8 mouse cellular contexts compared by ENCODE assay signal in the genomic region with DNA sequence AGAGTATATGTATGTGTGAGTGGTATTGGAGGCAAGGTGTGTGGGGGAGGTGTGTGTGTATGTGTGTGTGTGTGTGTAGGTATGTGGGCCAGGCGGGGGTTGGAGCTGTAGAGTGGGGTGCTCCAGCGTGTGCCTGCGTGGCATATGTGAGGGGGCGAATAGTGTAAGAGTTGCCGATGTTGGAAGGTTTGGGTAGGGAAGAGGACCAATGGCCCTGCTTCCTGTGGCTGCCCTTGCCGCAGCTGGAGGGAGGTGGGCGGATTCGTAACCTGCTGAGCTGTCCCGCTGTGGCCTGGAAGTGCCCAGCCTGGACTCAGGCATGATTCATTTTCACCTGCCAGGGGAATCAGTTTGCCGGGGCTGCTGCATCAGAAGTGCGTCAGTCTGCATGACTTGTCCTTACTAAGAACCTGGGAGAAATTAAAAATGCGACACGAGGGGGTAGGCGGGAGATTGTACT.
DNase-seq lines count a peak whose midpoint lies in the region; ATAC-seq lines count a peak whose summit lies in the region.

No protein-coding gene starts in this region.

- WGBS in lung, embryonic 15.5 days, result 12% methylated on average over 14 of the region's 14 CpGs
- 7% methylated on average over 14 of the region's 14 CpGs for WGBS in hindbrain, embryonic 13.5 days
- 5% methylated on average over 14 of the region's 14 CpGs for WGBS in neural tube, embryonic 13.5 days

- no peaks in the 10 kb centered on the region for H3K27me3 ChIP-seq in lung, embryonic 15.5 days
- H3K27me3 ChIP-seq in hindbrain, embryonic 13.5 days, result no peaks in the 10 kb centered on the region
- H3K27me3 ChIP-seq in neural tube, embryonic 13.5 days, result no peaks in the 10 kb centered on the region

- H3K9me3 ChIP-seq in lung, embryonic 15.5 days, result no peaks in the 10 kb centered on the region
- H3K9me3 ChIP-seq in hindbrain, embryonic 13.5 days, result no peaks in the 10 kb centered on the region
- no peaks in the 10 kb centered on the region for H3K9me3 ChIP-seq in neural tube, embryonic 13.5 days

- H3K9ac ChIP-seq in lung, embryonic 15.5 days, result no peak overlapping the region
- peak overlapping the region; percentile 69 for H3K9ac ChIP-seq in hindbrain, embryonic 13.5 days
- peak overlapping the region; percentile 67 for H3K9ac ChIP-seq in neural tube, embryonic 13.5 days

- no peaks in the 10 kb centered on the region for H3K36me3 ChIP-seq in lung, embryonic 15.5 days
- peaks cover 11% of the 10 kb centered on the region for H3K36me3 ChIP-seq in hindbrain, embryonic 13.5 days
- H3K36me3 ChIP-seq in neural tube, embryonic 13.5 days, result peaks cover 12% of the 10 kb centered on the region

- peak overlapping the region; percentile 39 for H3K4me3 ChIP-seq in lung, embryonic 15.5 days
- peak overlapping the region; percentile 46 for H3K4me3 ChIP-seq in hindbrain, embryonic 13.5 days
- H3K4me3 ChIP-seq in neural tube, embryonic 13.5 days, result peak overlapping the region; percentile 48

- peaks cover 20% of the 10 kb centered on the region for H3K4me1 ChIP-seq in lung, embryonic 15.5 days
- peaks cover 29% of the 10 kb centered on the region for H3K4me1 ChIP-seq in hindbrain, embryonic 13.5 days (replicated peaks)
- H3K4me1 ChIP-seq in neural tube, embryonic 13.5 days (replicated peaks), result peaks cover 28% of the 10 kb centered on the region

- peak overlapping the region; percentile 81 for H3K4me2 ChIP-seq in lung, embryonic 15.5 days
- H3K4me2 ChIP-seq in hindbrain, embryonic 13.5 days, result peak overlapping the region; percentile 79
- H3K4me2 ChIP-seq in neural tube, embryonic 13.5 days, result peak overlapping the region; percentile 93

- peak; percentile 42 for DNase-seq in cerebellum, adult 9-11 months
- DNase-seq in cerebellum, postnatal 14 days, result no peak
- no peak for DNase-seq in lung, adult 18-20 months
- DNase-seq in thymus, postnatal 4 days, result no peak

- no peak for ATAC-seq in lung, embryonic 15.5 days (ENCODE audit: borderline replicate concordance, extremely low read depth, low FRiP score, low TSS enrichment)
- ATAC-seq in hindbrain, embryonic 13.5 days (ENCODE audit: low FRiP score), result peak; percentile 63
- peak; percentile 37; the same call in 1 of the 2 replicates for ATAC-seq in neural tube, embryonic 13.5 days (ENCODE audit: low read depth)
- no peak for ATAC-seq in activated CD4-positive, CD25-positive, alpha-beta regulatory T cell, adult 4 months

- no peak overlapping the region for H3K27ac ChIP-seq in lung, embryonic 15.5 days
- H3K27ac ChIP-seq in hindbrain, embryonic 13.5 days, result peak overlapping the region; percentile 81
- H3K27ac ChIP-seq in neural tube, embryonic 13.5 days (replicated peaks), result no peak overlapping the region; the same call in 1 of the 2 replicates

Comparison
In these comparisons a context has a peak if more than half of its experiments do, and no peak if none do; other contexts are left out.
1. ATAC-seq: peak in hindbrain, embryonic 13.5 days (single experiment) and neural tube, embryonic 13.5 days (single experiment); none in lung, embryonic 15.5 days (single experiment) and activated CD4-positive, CD25-positive, alpha-beta regulatory T cell, adult 4 months (single experiment).
2. Peak in every context shown above with its lines, with median percentiles within 50 percentile points of each other: H3K4me2 ChIP-seq and H3K4me3 ChIP-seq.